Mouse (Mus musculus) bone marrow, adult 2 months (tissue): ENCODE results near the gene Isyna1.

ENCODE experiments used
- CTCF ChIP-seq: fragments of 200-500 bp; IDR thresholded peaks from 2 replicates; pipeline ENCODE4 v1.5.1; 2011; ENCODE audit warnings: low read length, control low read depth; ENCODE audit not compliant: control insufficient read depth, insufficient read depth
- POLR2A ChIP-seq: fragments of 200-500 bp; IDR thresholded peaks from 2 replicates; pipeline ENCODE4 v1.6.1; 2011; ENCODE audit warnings: low read depth, mild to moderate bottlenecking, control low read depth, low read length, borderline replicate concordance; ENCODE audit not compliant: control insufficient read depth

DNA sequence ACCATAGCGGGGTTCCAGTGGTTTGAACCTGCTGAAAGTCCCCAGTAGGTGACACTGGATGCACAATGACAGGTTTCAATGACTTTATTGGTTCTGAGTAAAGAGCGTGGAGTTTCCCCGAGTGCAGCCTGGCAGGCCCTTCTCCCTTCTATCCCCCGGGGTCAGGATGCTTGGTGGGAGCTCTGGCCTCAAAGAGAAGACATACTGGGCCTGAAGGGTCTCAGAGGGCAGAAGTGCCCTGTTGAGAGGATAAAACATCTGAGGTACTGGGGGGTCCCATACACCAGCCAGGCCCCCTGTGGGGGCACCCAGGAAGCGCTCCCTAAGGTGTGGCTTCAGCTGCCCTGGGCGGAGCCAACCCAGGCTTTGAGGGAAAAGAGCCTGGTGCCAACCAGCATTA, 52.2 kb downstream of the Isyna1 start:
- TF ChIP-seq POLR2A (no peak), CTCF (no peak)
